Comparison of ENCODE assay signal across 32 mouse cellular contexts in the genomic region with DNA sequence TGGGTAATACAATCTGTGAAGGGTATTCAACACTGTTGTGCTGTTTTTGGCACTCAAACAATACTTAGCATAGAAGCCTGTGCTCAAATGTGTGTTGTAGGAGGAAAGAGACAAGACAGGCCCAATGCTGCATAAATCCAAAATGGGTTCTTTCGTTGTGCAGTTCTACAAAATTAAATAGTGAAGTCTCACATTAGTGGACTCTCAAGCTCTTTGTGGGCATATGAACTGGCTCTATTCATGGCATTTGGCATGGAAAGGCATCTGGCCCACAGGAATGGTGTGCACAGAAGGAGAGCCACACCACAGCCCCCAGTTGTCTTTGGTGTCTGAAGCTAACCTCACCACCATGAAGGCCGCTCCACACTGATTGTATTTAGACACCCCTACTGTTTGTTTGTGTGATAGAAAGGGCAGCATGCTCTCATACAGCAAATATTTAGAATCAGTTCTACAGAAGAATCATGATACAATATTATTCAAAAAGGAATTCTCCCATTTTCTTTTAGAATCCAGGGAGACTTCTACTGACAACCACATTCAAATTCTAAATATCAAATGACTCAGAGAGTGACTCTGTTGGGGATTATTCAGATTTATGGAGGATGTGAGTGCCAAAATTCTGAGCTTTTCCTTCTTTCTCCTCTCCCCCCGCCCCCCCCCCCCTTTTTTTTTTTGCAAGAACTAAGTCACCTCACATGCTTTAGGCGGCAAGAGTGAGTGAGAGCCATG.
DNase-seq lines count a peak whose midpoint lies in the region; ATAC-seq and TF ChIP-seq lines count a peak whose summit lies in the region.
"Had no signal": no experiment of that assay in that cellular context is flagged by ENCODE, and none has a peak within 500 bp of the region (broad histone marks: within the 10 kb centered on the region; RNA-seq: fewer than 3 reads in every experiment).

No protein-coding gene starts in this region.

- H3K27me3 ChIP-seq in limb, embryonic 15.5 days, result no peaks in the 10 kb centered on the region
- H3K27me3 ChIP-seq in hindbrain, postnatal 0 days (ENCODE audit: insufficient read depth, low read length), result no peaks in the 10 kb centered on the region
- H3K27me3 ChIP-seq: CH12.LX; embryonic facial prominence, embryonic 12.5 days; forebrain, embryonic 12.5 days; heart, embryonic 12.5 days; kidney, embryonic 15.5 days; liver, embryonic 13.5 days; megakaryocyte, embryonic 14.5 days; midbrain, embryonic 12.5 days; neural tube, embryonic 15.5 days; stomach, embryonic 15.5 days had no signal

- TF ChIP-seq CTCF in hindbrain, postnatal 0 days (IDR thresholded peaks at IDR 0.05; ENCODE audit: low read depth), result no peak

- no peak for ATAC-seq in limb, embryonic 15.5 days (ENCODE audit: insufficient number of reproducible peaks, low FRiP score, low TSS enrichment, low read depth)
- no peak for ATAC-seq in hindbrain, postnatal 0 days
- ATAC-seq: forebrain, postnatal 0 days; inflammation-experienced regulatory T-cells, adult 6 months; lung, postnatal 0 days had no signal

- no peaks in the 10 kb centered on the region for H3K36me3 ChIP-seq in limb, embryonic 15.5 days
- H3K36me3 ChIP-seq in hindbrain, postnatal 0 days (ENCODE audit: insufficient read depth, low read length), result no peaks in the 10 kb centered on the region
- H3K36me3 ChIP-seq: embryonic facial prominence, embryonic 12.5 days; forebrain, embryonic 12.5 days; heart, embryonic 12.5 days; kidney, embryonic 15.5 days; liver, embryonic 13.5 days; midbrain, embryonic 12.5 days; neural tube, embryonic 15.5 days; stomach, embryonic 15.5 days had no signal

- peaks cover 17% of the 10 kb centered on the region; the same call in 1 of the 2 replicates for H3K4me1 ChIP-seq in limb, embryonic 15.5 days
- peaks cover 5% of the 10 kb centered on the region; the same call in 1 of the 2 replicates for H3K4me1 ChIP-seq in hindbrain, postnatal 0 days (ENCODE audit: insufficient read depth, low read length)
- H3K4me1 ChIP-seq: forebrain, embryonic 12.5 days; heart, embryonic 12.5 days; megakaryocyte, embryonic 14.5 days; midbrain, embryonic 12.5 days; stomach, embryonic 15.5 days had no signal

- peak; percentile 24 for DNase-seq in heart, adult 11 months
- DNase-seq in heart, postnatal 36 days, result no peak
- peak; percentile 59 for DNase-seq in 3134 (ENCODE audit: extremely low read depth, insufficient read length, low spot score)
- DNase-seq in Muller cell, postnatal 12 days (ENCODE audit: inconsistent ontology term), result peak; percentile 83
- DNase-seq in hindbrain, postnatal 0 days (ENCODE audit: low spot score), result no peak
- no peak for DNase-seq in cerebellum, adult 11-12 months
- DNase-seq: cerebellum, adult 8-10 months; cerebellum, postnatal 36 days; forebrain, postnatal 0 days; gastrocnemius, postnatal 14 days; heart, adult 2 months; kidney, adult 18-20 months; kidney, postnatal 25 days; liver, embryonic 13.5 days; lung, adult 18-20 months; lung, postnatal 4 days; right cerebral cortex, postnatal 25 days; thymus, postnatal 14 days had no signal

- WGBS in limb, embryonic 15.5 days, result 50% methylated on average over 4 of the region's 4 CpGs
- WGBS in hindbrain, postnatal 0 days, result 72% methylated on average over 3 of the region's 4 CpGs

- no peak overlapping the region for H3K4me2 ChIP-seq in limb, embryonic 15.5 days
- no peak overlapping the region for H3K4me2 ChIP-seq in hindbrain, postnatal 0 days (ENCODE audit: low read depth, low read length)
- H3K4me2 ChIP-seq: embryonic facial prominence, embryonic 12.5 days; forebrain, embryonic 12.5 days; heart, embryonic 12.5 days; hindbrain, embryonic 14.5 days; kidney, embryonic 15.5 days; liver, embryonic 13.5 days; midbrain, embryonic 12.5 days; neural tube, embryonic 15.5 days; stomach, embryonic 15.5 days had no signal

- H3K27ac ChIP-seq in limb, embryonic 15.5 days, result peak overlapping the region; percentile 18; the same call in 1 of the 2 replicates
- H3K27ac ChIP-seq in hindbrain, postnatal 0 days, result no peak overlapping the region
- H3K27ac ChIP-seq: embryonic facial prominence, embryonic 12.5 days; forebrain, embryonic 12.5 days; heart, adult 2 months; hindbrain, embryonic 14.5 days; kidney, embryonic 15.5 days; liver, embryonic 13.5 days; midbrain, embryonic 12.5 days; neural tube, embryonic 15.5 days; stomach, embryonic 15.5 days had no signal

- no peak overlapping the region for H3K4me3 ChIP-seq in limb, embryonic 15.5 days
- no peak overlapping the region for H3K4me3 ChIP-seq in hindbrain, postnatal 0 days (ENCODE audit: low read length)
- H3K4me3 ChIP-seq: embryonic facial prominence, embryonic 12.5 days; erythroblast, embryonic 14.5 days; forebrain, embryonic 12.5 days; heart, adult 2 months; heart, embryonic 12.5 days; kidney, embryonic 15.5 days; liver, embryonic 13.5 days; megakaryocyte, embryonic 14.5 days; midbrain, embryonic 12.5 days; neural tube, embryonic 15.5 days; stomach, embryonic 15.5 days had no signal

- intact Hi-C loops in heart, postnatal 36 days (cut with DNase I), result no loop called here

- no peak overlapping the region for H3K9ac ChIP-seq in limb, embryonic 15.5 days
- H3K9ac ChIP-seq in hindbrain, postnatal 0 days (replicated peaks; ENCODE audit: low read length), result no peak overlapping the region
- H3K9ac ChIP-seq: embryonic facial prominence, embryonic 12.5 days; forebrain, embryonic 12.5 days; forebrain, postnatal 0 days; heart, embryonic 12.5 days; hindbrain, embryonic 14.5 days; kidney, embryonic 15.5 days; liver, embryonic 13.5 days; midbrain, embryonic 12.5 days; neural tube, embryonic 15.5 days; stomach, embryonic 15.5 days had no signal

- no peaks in the 10 kb centered on the region for H3K9me3 ChIP-seq in limb, embryonic 15.5 days
- no peaks in the 10 kb centered on the region for H3K9me3 ChIP-seq in hindbrain, postnatal 0 days (ENCODE audit: low read length)
- H3K9me3 ChIP-seq: embryonic facial prominence, embryonic 12.5 days; forebrain, embryonic 12.5 days; heart, embryonic 12.5 days; kidney, embryonic 15.5 days; liver, embryonic 13.5 days; megakaryocyte, embryonic 14.5 days; midbrain, embryonic 12.5 days; neural tube, embryonic 15.5 days; stomach, embryonic 15.5 days had no signal

Comparison
In these comparisons a context has a peak if more than half of its experiments do, and no peak if none do; other contexts are left out.
1. DNase-seq: peak in heart, adult 11 months (single experiment), 3134 (single experiment) and Muller cell, postnatal 12 days (single experiment); none in heart, postnatal 36 days (0 of 2), hindbrain, postnatal 0 days (single experiment) and cerebellum, adult 11-12 months (single experiment).